Mouse (Mus musculus) liver, embryonic 14.5 days (tissue): ENCODE data around the gene Evi5.

ENCODE experiments used
- CTCF ChIP-seq: IDR thresholded peaks from 2 replicates; pipeline ENCODE4 v1.5.1; 2016; ENCODE audit warnings: antibody characterized with exemption, low read depth, control low read depth
- EP300 ChIP-seq: IDR thresholded peaks from 2 replicates; pipeline ENCODE4 v1.6.1; 2016; ENCODE audit warnings: antibody characterized with exemption, low read depth

DNA sequence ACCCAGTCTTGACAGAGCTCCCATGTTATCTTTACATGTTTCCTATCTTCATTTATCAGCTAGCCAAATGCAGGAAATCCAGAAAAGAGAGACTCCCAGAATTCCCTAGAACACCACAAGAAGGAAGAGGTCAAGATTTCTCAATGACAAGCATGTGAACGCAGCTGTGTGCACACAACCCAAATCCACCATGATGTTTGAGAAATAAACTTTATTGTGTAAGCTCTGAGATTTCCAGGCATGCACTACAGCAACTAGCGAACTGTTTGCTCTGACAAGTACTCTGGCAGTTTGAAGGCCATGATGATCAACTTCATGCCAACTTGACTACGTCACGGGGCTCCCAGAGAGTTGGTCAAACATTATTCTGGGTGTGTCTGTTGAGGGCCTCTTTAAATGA is 169.2 kb downstream of the Evi5 start:
- TF ChIP-seq CTCF (no peak), EP300 (no peak)
